Mouse (Mus musculus): ENCODE results near the gene Lkaaear1. TPM values are rescaled to one million over a fixed set of nuclear protein-coding genes. Genes with fewer than 3 reads are reported as not detected.

The Lkaaear1 gene
- polyA plus RNA-seq (2021; fragmentation: Nextera tagmentation), result not detected in 2 replicates
- long read RNA-seq, experiment 1, result 0 reads
- long read RNA-seq, experiment 2, result 0 reads

DNA sequence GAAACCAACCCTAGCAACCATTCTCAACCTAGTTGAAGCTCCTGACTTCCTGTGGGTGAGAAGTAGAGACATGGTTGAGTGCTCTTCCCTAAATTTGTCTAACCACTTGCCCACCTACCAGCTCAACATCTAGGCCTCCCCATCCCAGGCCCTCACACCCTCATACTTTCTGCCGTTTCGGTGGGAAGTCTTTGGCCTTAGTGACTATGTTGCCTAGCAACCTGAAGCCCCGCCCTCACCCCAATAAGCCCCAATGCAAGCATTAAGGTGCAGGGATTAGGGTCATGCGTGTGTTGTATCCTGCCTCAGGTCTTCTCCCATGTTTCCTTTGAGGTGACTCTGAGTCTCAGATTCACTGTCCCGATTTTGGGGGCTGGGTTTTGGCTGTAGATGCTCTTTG lies at the start of gene Lkaaear1:
TSS of gene Lkaaear1 (minus strand) at position 202 of the 400 bp plus-strand sequence.

GRCm38 (mm10) chr2:181714903-181715326 lies 16.7 kb upstream of the Lkaaear1 start, which contains the start of gene Oprl1:
Gene Oprl1, plus strand, starts transcription at chr2:181715016.

GRCm38 (mm10) chr2:181693339-181694280 lies 4.6 kb downstream of the Lkaaear1 start, which contains the start of gene Rgs19:
Gene Rgs19, minus strand, starts transcription at chr2:181693977.

DNA sequence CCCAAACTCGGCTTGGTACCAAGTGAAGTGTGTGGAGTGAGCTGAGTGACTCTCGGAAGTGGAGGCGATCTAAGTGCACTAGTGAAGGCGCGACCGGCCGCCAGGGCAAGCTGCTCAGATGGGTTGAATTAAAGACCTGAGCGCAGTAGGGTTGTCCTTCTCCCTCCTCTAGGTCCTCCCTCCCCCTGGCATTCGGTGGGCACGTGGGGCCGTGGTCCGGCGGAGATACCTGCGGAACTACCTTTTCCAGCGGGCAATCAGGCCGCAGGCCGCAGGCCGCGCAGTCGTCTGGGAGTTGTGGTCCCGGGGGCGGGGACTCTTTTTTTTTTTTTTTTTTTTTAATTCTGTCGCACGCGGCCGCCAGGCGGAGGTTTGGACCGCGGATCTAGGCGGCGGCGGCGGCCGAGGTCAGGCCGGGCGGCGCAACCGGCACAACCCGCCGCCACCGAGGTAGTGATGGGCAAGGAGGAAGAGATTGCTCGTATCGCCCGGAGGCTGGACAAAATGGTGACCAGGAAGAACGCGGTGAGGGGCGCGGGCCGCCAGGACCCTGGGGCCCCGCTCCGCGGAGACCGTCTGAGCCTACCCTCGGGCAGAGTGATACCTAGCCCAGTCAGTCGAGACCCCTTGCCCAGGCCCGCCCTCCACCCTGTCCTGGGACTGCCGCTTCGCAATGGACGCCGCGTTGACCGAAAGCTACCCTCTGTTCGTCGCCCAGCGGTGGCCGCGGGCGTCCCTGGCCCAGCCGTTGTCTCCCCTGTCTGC lies 18.1 kb downstream of the Lkaaear1 start, which contains the start of gene Tcea2:
TSS of gene Tcea2 (plus strand) at position 360 of the 765 bp plus-strand sequence.

GRCm38 (mm10) chr2:181671326-181671725 lies 26.9 kb downstream of the Lkaaear1 start, which contains the start of gene Sox18:
Gene Sox18, minus strand, starts transcription at chr2:181671640.

GRCm38 (mm10) chr2:181656734-181657133 lies 41.5 kb downstream of the Lkaaear1 start, which contains the start of gene Gm29797:
Gene Gm29797, plus strand, starts transcription at chr2:181657034.

Other genes with a start within 250 kb of the Lkaaear1 start
- gene Zbtb46, start 239.0 kb downstream of the Lkaaear1 start, polyA plus RNA-seq (2021; fragmentation: Nextera tagmentation), result 3.4 and 3.7 TPM in 2 replicates
- gene Abhd16b, start 205.2 kb downstream of the Lkaaear1 start, polyA plus RNA-seq (2021; fragmentation: Nextera tagmentation), result not detected in 2 replicates
- gene Tpd52l2, start 201.3 kb downstream of the Lkaaear1 start, polyA plus RNA-seq (2021; fragmentation: Nextera tagmentation), result 95.7 and 115 TPM in 2 replicates
- gene Dnajc5, start 178.0 kb downstream of the Lkaaear1 start, polyA plus RNA-seq (2021; fragmentation: Nextera tagmentation), result 117 and 129 TPM in 2 replicates
- 28.6 and 32.5 TPM in 2 replicates for gene Uckl1, start 113.5 kb downstream of the Lkaaear1 start, polyA plus RNA-seq (2021; fragmentation: Nextera tagmentation)
- 27.5 and 46.4 TPM in 2 replicates for gene Prpf6, start 106.6 kb downstream of the Lkaaear1 start, polyA plus RNA-seq (2021; fragmentation: Nextera tagmentation)
- 8.0 and 18.5 TPM in 2 replicates for gene Zfp512b, start 105.6 kb downstream of the Lkaaear1 start, polyA plus RNA-seq (2021; fragmentation: Nextera tagmentation)
- 19.1 and 21.8 TPM in 2 replicates for gene Samd10, start 99.2 kb downstream of the Lkaaear1 start, polyA plus RNA-seq (2021; fragmentation: Nextera tagmentation)
- not detected in 2 replicates for gene Gm29797, start 41.4 kb downstream of the Lkaaear1 start, polyA plus RNA-seq (2021; fragmentation: Nextera tagmentation)
- 2.4 and 3.0 TPM in 2 replicates for gene Sox18, start 26.8 kb downstream of the Lkaaear1 start, polyA plus RNA-seq (2021; fragmentation: Nextera tagmentation)
- gene Tcea2, start 18.1 kb downstream of the Lkaaear1 start, polyA plus RNA-seq (2021; fragmentation: Nextera tagmentation), result 52.7 and 76.3 TPM in 2 replicates
- 32.3 and 45.8 TPM in 2 replicates for gene Rgs19, start 4.5 kb downstream of the Lkaaear1 start, polyA plus RNA-seq (2021; fragmentation: Nextera tagmentation)
- gene Oprl1, start 16.6 kb upstream of the Lkaaear1 start, polyA plus RNA-seq (2021; fragmentation: Nextera tagmentation), result 19.1 and 27.8 TPM in 2 replicates
- gene Myt1, start 64.9 kb upstream of the Lkaaear1 start, polyA plus RNA-seq (2021; fragmentation: Nextera tagmentation), result 0.45 and 0.64 TPM in 2 replicates
- gene Pcmtd2, start 139.4 kb upstream of the Lkaaear1 start, polyA plus RNA-seq (2021; fragmentation: Nextera tagmentation), result 17.1 and 23.6 TPM in 2 replicates
- gene Polr3k, start 165.9 kb upstream of the Lkaaear1 start, polyA plus RNA-seq (2021; fragmentation: Nextera tagmentation), result 37.5 and 43.0 TPM in 2 replicates